Mouse (Mus musculus) thymus, adult 2 months (tissue): ENCODE results near the gene Pdk2.

ENCODE experiments used
- CTCF ChIP-seq: fragments of 200-500 bp; IDR thresholded peaks from 2 replicates; pipeline ENCODE4 v1.5.1; 2012; ENCODE audit warnings: mild to moderate bottlenecking, control low read depth, low read length, moderate library complexity, borderline replicate concordance; ENCODE audit not compliant: control insufficient read depth, poor library complexity, insufficient read depth; ENCODE audit errors: extremely low read depth
- POLR2A ChIP-seq: fragments of 200-500 bp; IDR thresholded peaks from 2 replicates; pipeline ENCODE4 v1.6.1; 2012; ENCODE audit warnings: mild to moderate bottlenecking, low read length, control low read depth, moderate library complexity; ENCODE audit not compliant: control insufficient read depth, poor library complexity, insufficient read depth; ENCODE audit errors: extremely low read depth

DNA sequence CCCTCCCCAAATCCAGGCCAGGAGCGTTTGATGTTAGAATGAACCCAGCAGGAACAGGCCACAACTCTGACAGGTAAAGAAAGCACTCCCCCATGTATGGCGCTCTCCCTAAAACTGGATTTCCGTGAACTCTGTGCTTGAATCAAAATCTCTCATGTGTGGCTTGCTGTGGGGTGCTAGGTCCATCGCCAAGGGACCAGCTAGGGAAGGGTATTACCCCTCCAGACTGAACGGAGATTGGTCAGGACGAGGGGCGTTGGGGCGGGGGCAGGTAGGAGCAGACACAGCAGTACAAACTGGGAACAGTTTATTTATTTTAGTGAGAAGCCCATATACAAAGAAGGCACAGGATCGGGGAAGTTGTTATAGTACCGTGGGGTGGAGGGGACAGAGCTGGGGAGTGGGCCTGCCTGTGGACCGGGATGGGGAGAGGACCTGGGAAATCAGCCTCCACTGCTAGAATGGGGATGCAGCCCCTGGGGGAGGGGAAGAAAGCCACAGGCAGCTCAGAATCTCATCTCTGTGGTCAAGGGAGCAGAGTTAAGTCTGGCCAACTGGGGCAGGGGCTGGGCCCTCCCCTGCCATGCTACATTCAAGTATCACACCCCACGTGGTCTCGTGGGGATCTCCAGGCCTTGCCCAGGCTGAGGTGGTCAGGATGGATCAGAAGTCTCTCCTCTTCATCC lies 3.2 kb upstream of the Pdk2 start:
- no peak for TF ChIP-seq CTCF
- no peak for TF ChIP-seq POLR2A
